Mouse (Mus musculus): ENCODE measurements around the gene Mtg2. TPM values are rescaled to one million over a fixed set of nuclear protein-coding genes. Genes with fewer than 3 reads are reported as not detected.

The Mtg2 gene
- polyA plus RNA-seq, 1 experiment, result 27.4 TPM

GRCm38 (mm10) chr2:180127675-180128074 lies 57.3 kb downstream of the Mtg2 start:
- TF ChIP-seq POLR2A (IDR thresholded peaks at IDR 0.05; ENCODE audit: extremely low read depth, insufficient read depth, low read length) (no peak), CTCF (IDR thresholded peaks at IDR 0.05; ENCODE audit: extremely low read depth, insufficient read depth, low read length) (no peak)
- H3K4me1 ChIP-seq (ENCODE audit: control insufficient read depth, insufficient read depth, low read length), result peaks cover 7% of the 10 kb centered on the region
- no peak overlapping the region for H3K4me3 ChIP-seq (ENCODE audit: insufficient read depth, low read length)
- no peak overlapping the region for H3K27ac ChIP-seq (ENCODE audit: insufficient read depth, low read length)

- H3K4me1 ChIP-seq (ENCODE audit: control insufficient read depth, insufficient read depth, low read length), result peaks cover 2% of the 10 kb centered on the region; the same call in 1 of the 2 replicates
- no peak overlapping the region for H3K27ac ChIP-seq (ENCODE audit: insufficient read depth, low read length)
- TF ChIP-seq CTCF (IDR thresholded peaks at IDR 0.05; ENCODE audit: extremely low read depth, insufficient read depth, low read length) (no peak), POLR2A (IDR thresholded peaks at IDR 0.05; ENCODE audit: extremely low read depth, insufficient read depth, low read length) (no peak)
- no peak overlapping the region for H3K4me3 ChIP-seq (ENCODE audit: insufficient read depth, low read length)
Measured at GRCm38 (mm10) chr2:180133231-180133630, 62.8 kb downstream of the Mtg2 start.

GRCm38 (mm10) chr2:180133911-180134310 lies 63.5 kb downstream of the Mtg2 start:
- peaks cover 2% of the 10 kb centered on the region; the same call in 1 of the 2 replicates for H3K4me1 ChIP-seq (ENCODE audit: control insufficient read depth, insufficient read depth, low read length)
- no peak overlapping the region for H3K4me3 ChIP-seq (ENCODE audit: insufficient read depth, low read length)
- TF ChIP-seq CTCF (IDR thresholded peaks at IDR 0.05; ENCODE audit: extremely low read depth, insufficient read depth, low read length) (no peak), POLR2A (IDR thresholded peaks at IDR 0.05; ENCODE audit: extremely low read depth, insufficient read depth, low read length) (no peak)
- no peak overlapping the region for H3K27ac ChIP-seq (ENCODE audit: insufficient read depth, low read length)

DNA sequence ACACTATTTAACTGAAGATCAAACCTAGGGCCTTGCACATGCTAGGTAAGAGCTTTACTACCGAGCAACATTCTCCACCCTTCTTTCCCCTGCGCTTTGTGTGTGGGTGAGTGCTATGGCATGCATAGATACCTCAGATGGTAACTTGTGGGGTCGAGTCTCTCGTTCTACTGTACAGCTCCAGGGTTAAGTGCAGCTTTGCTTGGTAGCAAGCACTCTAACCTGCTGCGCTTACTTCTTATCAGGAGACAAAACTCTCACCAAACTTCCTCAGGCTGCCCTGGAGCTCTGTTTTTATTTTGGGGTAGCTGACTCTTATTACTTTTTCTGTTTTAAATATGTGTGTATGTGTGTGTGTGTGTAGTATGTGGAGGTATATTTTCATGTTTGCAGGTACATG lies 65.0 kb downstream of the Mtg2 start:
- TF ChIP-seq CTCF (IDR thresholded peaks at IDR 0.05; ENCODE audit: extremely low read depth, insufficient read depth, low read length), result no peak
- TF ChIP-seq POLR2A (IDR thresholded peaks at IDR 0.05; ENCODE audit: extremely low read depth, insufficient read depth, low read length), result no peak
- no peak overlapping the region for H3K27ac ChIP-seq (ENCODE audit: insufficient read depth, low read length)

More for the DNA sequence above, 65.0 kb downstream of the Mtg2 start:
- H3K4me1 ChIP-seq (ENCODE audit: control insufficient read depth, insufficient read depth, low read length), result peaks cover 2% of the 10 kb centered on the region; the same call in 1 of the 2 replicates
- H3K4me3 ChIP-seq (ENCODE audit: insufficient read depth, low read length), result no peak overlapping the region

Other genes with a start within 250 kb of the Mtg2 start
- 10.9 and 11.0 TPM in 2 replicates for gene Taf4, start 93.9 kb upstream of the Mtg2 start, polyA plus RNA-seq (2012; rRNA removed)
- 78.0 and 80.6 TPM in 2 replicates for gene Lsm14b, start 45.6 kb upstream of the Mtg2 start, polyA plus RNA-seq (2012; rRNA removed)
- 211 and 215 TPM in 2 replicates for gene Psma7, start 28.2 kb upstream of the Mtg2 start, polyA plus RNA-seq (2012; rRNA removed)
- 30.9 and 33.8 TPM in 2 replicates for gene Ss18l1, start 28.1 kb upstream of the Mtg2 start, polyA plus RNA-seq (2012; rRNA removed)
- gene Hrh3, start 33.9 kb downstream of the Mtg2 start, polyA plus RNA-seq (2012; rRNA removed), result 83.6 and 103 TPM in 2 replicates
- 45.3 and 48.2 TPM in 2 replicates for gene Osbpl2, start 48.7 kb downstream of the Mtg2 start, polyA plus RNA-seq (2012; rRNA removed)
- 89.8 and 92.1 TPM in 2 replicates for gene Adrm1, start 100.9 kb downstream of the Mtg2 start, polyA plus RNA-seq (2012; rRNA removed)
- gene Lama5, start 155.3 kb downstream of the Mtg2 start, polyA plus RNA-seq (2012; rRNA removed), result 6.0 and 6.2 TPM in 2 replicates
- gene Rps21, start 186.8 kb downstream of the Mtg2 start, polyA plus RNA-seq (2012; rRNA removed), result 2,462 and 2,522 TPM in 2 replicates
- gene Cables2, start 202.9 kb downstream of the Mtg2 start, polyA plus RNA-seq (2012; rRNA removed), result 35.7 and 40.0 TPM in 2 replicates
- gene Rbbp8nl, start 219.3 kb downstream of the Mtg2 start, polyA plus RNA-seq (2012; rRNA removed), result not detected in 2 replicates